Mouse (Mus musculus) kidney, embryonic 14.5 days (tissue): ENCODE measurements at regions not wholly inside any gene's neighbourhood (a gene's known extent, or its start where the extent isn't known, plus 50 kb on each side); places are given as distances from the start of the nearest gene placed in this dataset.

ENCODE experiments used
- ATAC-seq: fragments of 200-750 bp; cut with Nextera tagmentation; 2 replicates; pipeline ENCODE4 v1.8.0; 2017; ENCODE audit warnings: moderate number of reproducible peaks, mild to moderate bottlenecking, moderate TSS enrichment, moderate library complexity; ENCODE audit not compliant: low FRiP score, low TSS enrichment
- H3K27ac ChIP-seq: fragments of 300-500 bp; sonication (generic); 2 replicates; pipeline ENCODE4 v1.5.1; 2014; ENCODE audit warnings: low read depth, mild to moderate bottlenecking, low read length, moderate library complexity, mixed read lengths
- H3K27me3 ChIP-seq: fragments of 300-500 bp; sonication (generic); 2 replicates; pipeline ENCODE4 v1.6.1; 2014; ENCODE audit warnings: mild to moderate bottlenecking, low read length; ENCODE audit not compliant: control insufficient read depth, insufficient read depth
- H3K36me3 ChIP-seq: fragments of 300-500 bp; sonication (generic); 2 replicates; pipeline ENCODE4 v1.6.1; 2014; ENCODE audit warnings: low read length, mixed read lengths; ENCODE audit not compliant: control insufficient read depth, insufficient read depth
- H3K4me1 ChIP-seq: fragments of 300-500 bp; sonication (generic); 2 replicates; pipeline ENCODE4 v1.6.1; 2014; ENCODE audit warnings: low read length, mixed read lengths; ENCODE audit not compliant: control insufficient read depth, insufficient read depth
- H3K4me2 ChIP-seq: fragments of 300-500 bp; sonication (generic); replicated peaks from 2 replicates; pipeline ENCODE4 v1.6.1; 2014; ENCODE audit warnings: low read depth, mild to moderate bottlenecking, low read length
- H3K4me3 ChIP-seq: fragments of 300-500 bp; sonication (generic); 2 replicates; pipeline ENCODE4 v1.5.1; 2014; ENCODE audit warnings: mild to moderate bottlenecking, low read length
- H3K9ac ChIP-seq: fragments of 300-500 bp; sonication (generic); 2 replicates; pipeline ENCODE4 v1.6.1; 2014; ENCODE audit warnings: low read depth, mild to moderate bottlenecking, low read length, moderate library complexity
- H3K9me3 ChIP-seq: fragments of 300-500 bp; sonication (generic); 2 replicates; pipeline ENCODE4 v1.6.1; 2016; ENCODE audit warnings: low read length; ENCODE audit not compliant: control insufficient read depth
- WGBS: fragments of 180-500 bp; shearing (Covaris S2); extraction: QIAGEN DNeasy Blood & Tissue Kit; methylation state at CpG from one replicate; pipeline ENCODE4 v1.1.7; 2014; 5-methylcytosine and 5-hydroxymethylcytosine counted together

- H3K27ac ChIP-seq = no peak overlapping the region
- ATAC-seq = peak; percentile 56; the same call in 1 of the 2 replicates
- 9% methylated on average over 12 of the region's 12 CpGs for WGBS
- no peak overlapping the region for H3K4me2 ChIP-seq
- H3K9ac ChIP-seq = no peak overlapping the region
- H3K4me1 ChIP-seq = peaks cover 12% of the 10 kb centered on the region; the same call in 1 of the 2 replicates
- no peaks in the 10 kb centered on the region for H3K36me3 ChIP-seq
- no peak overlapping the region for H3K4me3 ChIP-seq
- H3K27me3 ChIP-seq = no peaks in the 10 kb centered on the region
- H3K9me3 ChIP-seq = no peaks in the 10 kb centered on the region
These were observed 53.7 kb upstream of the Mon1b start for GRCm38 (mm10) chr8:113581704-113582103.

GRCm38 (mm10) chr8:113582180-113582975, 53.0 kb upstream of the Mon1b start:
- peak; percentile 84 for ATAC-seq
- no peak overlapping the region for H3K9ac ChIP-seq
- H3K9me3 ChIP-seq = no peaks in the 10 kb centered on the region
- H3K4me3 ChIP-seq = no peak overlapping the region
- no peaks in the 10 kb centered on the region for H3K27me3 ChIP-seq
- no peak overlapping the region for H3K27ac ChIP-seq
- H3K4me2 ChIP-seq = peak overlapping the region; percentile 22; the same call in 1 of the 2 replicates
- WGBS = 15% methylated on average over 16 of the region's 16 CpGs
- no peaks in the 10 kb centered on the region for H3K36me3 ChIP-seq
- peaks cover 12% of the 10 kb centered on the region; the same call in 1 of the 2 replicates for H3K4me1 ChIP-seq

- peaks cover 11% of the 10 kb centered on the region; the same call in 1 of the 2 replicates for H3K4me1 ChIP-seq
- no peaks in the 10 kb centered on the region for H3K36me3 ChIP-seq
- H3K4me3 ChIP-seq = no peak overlapping the region
- no peaks in the 10 kb centered on the region for H3K9me3 ChIP-seq
- ATAC-seq = no peak
- WGBS = 76% methylated on average over 10 of the region's 10 CpGs
- no peak overlapping the region for H3K4me2 ChIP-seq
- H3K27ac ChIP-seq = no peak overlapping the region
- no peak overlapping the region for H3K9ac ChIP-seq
- H3K27me3 ChIP-seq = no peaks in the 10 kb centered on the region
These were observed 51.6 kb upstream of the Mon1b start for GRCm38 (mm10) chr8:113583801-113584200.
